Mouse (Mus musculus) intestine, postnatal 0 days (tissue): ENCODE measurements at regions not wholly inside any gene's neighbourhood (a gene's known extent, or its start where the extent isn't known, plus 50 kb on each side); places are given as distances from the start of the nearest gene placed in this dataset.

Source experiments
- ATAC-seq: fragments of 200-750 bp; cut with Nextera tagmentation; 2 replicates; pipeline ENCODE4 v1.8.0; 2017; ENCODE audit warnings: mild to moderate bottlenecking, moderate TSS enrichment, moderate library complexity
- H3K27ac ChIP-seq: fragments of 300-500 bp; sonication (generic); 2 replicates; pipeline ENCODE4 v1.5.1; 2014; ENCODE audit warnings: mild to moderate bottlenecking, low read depth, low read length, moderate library complexity
- H3K27me3 ChIP-seq: fragments of 300-500 bp; sonication (generic); replicated peaks from 2 replicates; pipeline ENCODE4 v1.6.1; 2014; ENCODE audit warnings: low read length, mixed read lengths; ENCODE audit not compliant: control insufficient read depth, insufficient read depth
- H3K36me3 ChIP-seq: fragments of 300-500 bp; sonication (generic); 2 replicates; pipeline ENCODE4 v1.6.1; 2014; ENCODE audit warnings: mild to moderate bottlenecking, moderate library complexity; ENCODE audit not compliant: control insufficient read depth, insufficient read depth
- H3K4me1 ChIP-seq: fragments of 300-500 bp; sonication (generic); replicated peaks from 2 replicates; pipeline ENCODE4 v1.6.1; 2014; ENCODE audit warnings: antibody characterized with exemption, low read length, mixed read lengths; ENCODE audit not compliant: control insufficient read depth, insufficient read depth
- H3K4me2 ChIP-seq: fragments of 300-500 bp; sonication (generic); replicated peaks from 2 replicates; pipeline ENCODE4 v1.6.1; 2014; ENCODE audit warnings: low read depth, mild to moderate bottlenecking, moderate library complexity
- H3K4me3 ChIP-seq: fragments of 300-500 bp; sonication (generic); 2 replicates; pipeline ENCODE4 v1.5.1; 2014; ENCODE audit warnings: low read depth, low read length
- H3K9ac ChIP-seq: fragments of 300-500 bp; sonication (generic); 2 replicates; pipeline ENCODE4 v1.6.1; 2014; ENCODE audit warnings: mild to moderate bottlenecking, low read depth, low read length
- H3K9me3 ChIP-seq: fragments of 300-500 bp; sonication (generic); 2 replicates; pipeline ENCODE4 v1.6.1; 2016; ENCODE audit warnings: mixed run types; ENCODE audit not compliant: control insufficient read depth
- CTCF ChIP-seq: sonication (generic); IDR thresholded peaks from 2 replicates; pipeline ENCODE4 v1.5.1; 2016; ENCODE audit warnings: low read depth, mild to moderate bottlenecking, control low read depth, antibody characterized with exemption, moderate library complexity
- WGBS: fragments of 180-500 bp; shearing (Covaris S2); extraction: QIAGEN DNeasy Blood & Tissue Kit; methylation state at CpG from one replicate; pipeline ENCODE4 v1.1.7; 2014; 5-methylcytosine and 5-hydroxymethylcytosine counted together

DNA sequence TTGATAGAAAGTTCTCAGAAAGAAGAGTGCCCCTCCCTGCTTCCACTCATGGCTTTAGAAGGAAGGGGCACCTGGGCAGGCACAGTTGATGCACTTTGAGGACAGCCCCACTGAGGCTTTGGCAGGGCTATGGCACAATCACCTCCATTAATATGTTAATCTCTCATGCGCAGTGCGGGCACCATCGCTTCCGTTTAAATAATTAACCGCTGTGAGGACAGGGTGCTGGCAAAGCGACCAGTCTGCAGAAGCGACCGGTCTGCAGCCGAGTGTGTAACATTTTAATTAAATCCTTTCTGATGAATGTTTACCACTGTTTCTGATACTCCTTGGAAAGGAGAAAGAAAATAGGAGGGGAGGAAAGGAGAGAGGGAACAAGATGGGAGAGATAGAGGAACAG is 108.3 kb upstream of the Lrfn2 start:
- TF ChIP-seq CTCF: no peak
- Histone ChIP-seq H3K27me3 (no peaks in the 10 kb centered on the region), H3K27ac (no peak overlapping the region), H3K4me1 (no peaks in the 10 kb centered on the region), H3K4me3 (no peak overlapping the region), H3K4me2 (no peak overlapping the region), H3K9me3 (no peaks in the 10 kb centered on the region), H3K9ac (no peak overlapping the region), H3K36me3 (no peaks in the 10 kb centered on the region)
- ATAC-seq: no peak
- 89% methylated on average over 9 of the region's 9 CpGs for WGBS

DNA sequence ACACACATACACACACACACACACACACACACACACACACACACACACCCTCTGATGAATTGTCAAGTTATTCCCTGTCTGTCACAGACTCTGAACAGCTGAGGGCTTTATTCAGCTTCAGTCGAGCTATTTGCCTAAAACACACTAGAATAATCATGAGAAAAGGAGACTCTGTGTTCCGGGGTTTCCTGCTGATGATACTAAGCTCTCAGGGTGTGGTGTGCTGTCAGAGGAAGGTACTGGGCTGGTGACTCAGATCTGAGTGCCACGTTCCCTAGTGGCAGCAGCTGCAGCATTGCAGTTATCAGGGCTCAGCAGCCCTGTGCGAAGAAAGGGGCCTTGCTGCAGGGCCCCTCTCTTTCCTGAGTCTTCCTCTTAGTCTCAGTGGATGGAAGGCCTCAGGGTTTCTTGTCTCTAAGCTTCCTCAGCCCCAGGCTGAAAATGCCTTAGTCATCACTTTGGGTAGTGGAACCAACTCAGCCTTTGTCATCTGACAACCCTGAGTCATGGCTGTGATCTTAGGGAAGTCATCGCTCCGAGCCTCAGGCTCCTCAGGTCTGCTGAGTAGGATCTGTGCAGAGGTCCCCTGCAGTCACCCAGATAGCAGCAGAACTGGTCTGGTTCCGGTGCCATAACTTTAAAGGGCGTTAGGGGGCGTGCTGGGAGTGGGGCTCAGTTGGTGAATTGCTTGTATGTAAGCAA is 106.8 kb upstream of the Lrfn2 start:
- no peak overlapping the region for H3K27ac ChIP-seq
- no peak overlapping the region for H3K9ac ChIP-seq
- H3K36me3 ChIP-seq: no peaks in the 10 kb centered on the region
- no peak for TF ChIP-seq CTCF
- ATAC-seq: peak; percentile 51
- no peaks in the 10 kb centered on the region for H3K4me1 ChIP-seq
- 60% methylated on average over 9 of the region's 9 CpGs for WGBS
- H3K9me3 ChIP-seq: no peaks in the 10 kb centered on the region
- no peaks in the 10 kb centered on the region for H3K27me3 ChIP-seq
- no peak overlapping the region for H3K4me3 ChIP-seq
- H3K4me2 ChIP-seq: no peak overlapping the region

DNA sequence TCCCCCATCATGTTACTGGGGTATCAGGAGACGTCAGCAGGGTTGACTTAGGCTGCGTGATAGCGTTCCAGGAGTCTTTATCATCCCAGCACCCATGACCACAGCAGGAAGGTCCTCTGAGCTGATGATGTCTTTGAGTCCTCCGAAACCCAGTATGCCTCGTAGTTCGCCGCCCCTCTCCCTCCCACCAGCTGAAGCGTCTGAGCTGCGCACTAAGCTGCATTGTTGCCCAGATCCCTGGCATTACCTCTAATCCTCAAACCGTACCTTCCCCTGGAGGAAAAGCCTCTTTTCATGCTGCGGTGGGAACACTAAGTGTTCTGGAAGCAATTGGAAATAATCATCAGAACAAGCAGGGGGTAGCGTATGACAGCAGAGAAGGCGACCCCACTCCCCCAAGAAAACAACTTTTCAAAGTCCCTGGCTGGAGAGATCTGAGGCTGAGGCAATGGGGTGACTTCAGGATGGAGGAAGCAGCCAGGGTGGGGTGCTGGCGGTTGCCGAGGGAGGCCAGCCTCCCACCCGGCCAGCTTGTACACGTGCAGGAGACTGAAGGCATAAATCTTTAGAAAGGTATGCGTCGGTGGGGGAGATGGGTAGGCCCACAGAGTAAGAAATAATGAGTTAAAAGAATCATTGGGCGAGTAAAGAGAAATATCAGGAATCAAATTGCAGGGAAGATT is 93.7 kb upstream of the Lrfn2 start:
- TF ChIP-seq CTCF: no peak
- Histone ChIP-seq H3K36me3 (no peaks in the 10 kb centered on the region), H3K9ac (no peak overlapping the region), H3K4me2 (no peak overlapping the region), H3K27ac (no peak overlapping the region), H3K9me3 (no peaks in the 10 kb centered on the region), H3K27me3 (no peaks in the 10 kb centered on the region), H3K4me1 (no peaks in the 10 kb centered on the region), H3K4me3 (no peak overlapping the region)
- ATAC-seq: no peak
- WGBS: 68% methylated on average over 20 of the region's 20 CpGs

DNA sequence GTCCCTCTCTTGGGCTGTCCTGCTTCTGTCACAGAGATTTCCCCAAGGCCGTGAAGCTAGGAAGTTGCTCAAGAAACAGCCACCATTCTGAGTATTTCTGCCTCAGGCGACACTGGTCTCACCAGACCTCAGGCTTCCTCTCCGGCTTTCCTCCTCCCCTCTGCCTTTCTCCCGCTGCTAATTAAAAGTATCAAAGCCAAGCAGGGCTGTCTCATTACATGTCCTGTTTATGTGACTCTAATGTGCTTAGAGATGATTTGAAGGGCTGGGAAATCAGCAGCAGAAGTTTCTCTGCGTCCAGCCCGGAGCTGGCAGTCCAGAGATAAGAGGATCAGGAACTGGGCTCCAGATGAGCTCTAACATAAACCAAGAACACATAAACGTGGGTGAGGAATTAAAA is 84.3 kb upstream of the Lrfn2 start:
- ATAC-seq: no peak
- Histone ChIP-seq H3K36me3 (no peaks in the 10 kb centered on the region), H3K9ac (no peak overlapping the region), H3K4me1 (no peaks in the 10 kb centered on the region), H3K4me3 (no peak overlapping the region), H3K27me3 (no peaks in the 10 kb centered on the region), H3K4me2 (no peak overlapping the region), H3K9me3 (no peaks in the 10 kb centered on the region), H3K27ac (no peak overlapping the region)
- TF ChIP-seq CTCF: no peak
- WGBS: 46% methylated on average over 7 of the region's 7 CpGs

DNA sequence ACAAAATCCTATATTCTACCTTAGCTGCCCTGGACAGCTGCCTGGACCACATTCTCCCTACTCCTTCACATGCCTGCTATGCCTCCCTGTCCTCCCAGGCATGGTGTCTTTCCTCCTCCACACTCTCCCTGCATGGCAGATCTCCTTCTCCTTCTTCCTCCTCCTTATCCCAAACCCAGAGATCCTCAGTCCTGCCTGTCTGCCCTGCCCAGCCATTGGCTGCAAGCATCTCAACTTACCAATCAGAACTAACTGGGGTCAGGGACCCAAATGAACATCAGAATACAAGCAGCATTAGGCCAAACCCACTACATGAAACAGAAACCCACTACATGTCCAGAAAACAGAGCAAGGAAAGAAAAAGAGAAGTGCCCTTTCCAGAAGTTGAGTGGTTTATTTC is 81.3 kb upstream of the Lrfn2 start:
- no peak overlapping the region for H3K27ac ChIP-seq
- H3K4me2 ChIP-seq: no peak overlapping the region
- no peaks in the 10 kb centered on the region for H3K27me3 ChIP-seq
- no peaks in the 10 kb centered on the region for H3K4me1 ChIP-seq
- H3K9me3 ChIP-seq: no peaks in the 10 kb centered on the region
- H3K4me3 ChIP-seq: no peak overlapping the region
- H3K36me3 ChIP-seq: no peaks in the 10 kb centered on the region
- ATAC-seq: no peak
- H3K9ac ChIP-seq: no peak overlapping the region
- no peak for TF ChIP-seq CTCF

DNA sequence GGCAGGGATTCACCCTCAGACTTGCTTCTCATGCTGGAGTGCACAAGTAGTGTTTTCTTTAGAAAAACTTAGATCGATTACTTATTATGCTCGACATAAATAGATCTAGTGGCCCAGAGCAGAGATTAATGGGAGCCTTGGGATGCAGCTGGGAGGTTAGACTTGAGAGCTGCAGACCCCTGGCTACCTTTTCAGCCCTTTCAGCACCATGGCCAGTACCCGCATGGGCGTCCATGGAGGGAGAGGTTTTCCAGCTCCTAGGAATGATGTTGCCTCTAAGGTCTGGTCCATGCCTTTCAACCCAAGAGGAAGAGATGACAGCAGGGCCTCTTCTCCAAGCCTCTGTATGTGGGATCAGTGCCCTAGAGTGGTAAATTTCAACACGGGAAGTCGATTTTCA is 73.3 kb upstream of the Lrfn2 start:
- no peak overlapping the region for H3K4me3 ChIP-seq
- no peaks in the 10 kb centered on the region for H3K27me3 ChIP-seq
- TF ChIP-seq CTCF: no peak
- no peak for ATAC-seq
- no peaks in the 10 kb centered on the region for H3K4me1 ChIP-seq
- no peaks in the 10 kb centered on the region for H3K9me3 ChIP-seq
- H3K36me3 ChIP-seq: no peaks in the 10 kb centered on the region
- H3K27ac ChIP-seq: no peak overlapping the region
- WGBS: 50% methylated on average over 6 of the region's 6 CpGs
- no peak overlapping the region for H3K9ac ChIP-seq
- H3K4me2 ChIP-seq: no peak overlapping the region
